Mouse (Mus musculus) hindbrain, embryonic 13.5 days (tissue): Measurements from ENCODE around the gene Vps9d1. TPM values are rescaled to one million over a fixed set of nuclear protein-coding genes. Genes with fewer than 3 reads are reported as not detected.
"Not testable (repeated sequence)": the region's sequence is repeated elsewhere in the genome, so short reads cannot be mapped to it uniquely, and the experiment has no call there.

Experiments
- ATAC-seq: fragments of 200-750 bp; cut with Nextera tagmentation; 2 replicates; pipeline ENCODE4 v1.8.0; 2017; ENCODE audit warnings: moderate TSS enrichment; ENCODE audit not compliant: low FRiP score
- H3K27ac ChIP-seq: fragments of 300-500 bp; sonication (generic); 2 replicates; pipeline ENCODE4 v1.5.1; 2015; ENCODE audit warnings: inconsistent platforms, mild to moderate bottlenecking, moderate library complexity
- H3K27me3 ChIP-seq: fragments of 300-500 bp; sonication (generic); 2 replicates; pipeline ENCODE4 v1.6.1; 2015; ENCODE audit warnings: mild to moderate bottlenecking, inconsistent platforms
- H3K36me3 ChIP-seq: fragments of 300-500 bp; sonication (generic); 2 replicates; pipeline ENCODE4 v1.6.1; 2015; ENCODE audit warnings: mild to moderate bottlenecking, inconsistent platforms
- H3K4me1 ChIP-seq: fragments of 300-500 bp; sonication (generic); replicated peaks from 2 replicates; pipeline ENCODE4 v1.6.1; 2015; ENCODE audit warnings: inconsistent platforms
- H3K4me2 ChIP-seq: fragments of 300-500 bp; sonication (generic); 2 replicates; pipeline ENCODE4 v1.6.1; 2015; ENCODE audit warnings: inconsistent platforms, mild to moderate bottlenecking, moderate library complexity
- H3K4me3 ChIP-seq: fragments of 300-500 bp; sonication (generic); 2 replicates; pipeline ENCODE4 v1.5.1; 2015; ENCODE audit warnings: mild to moderate bottlenecking, inconsistent platforms
- H3K9ac ChIP-seq: fragments of 300-500 bp; sonication (generic); 2 replicates; pipeline ENCODE4 v1.6.1; 2015; ENCODE audit warnings: mild to moderate bottlenecking, inconsistent platforms
- H3K9me3 ChIP-seq: fragments of 300-500 bp; sonication (generic); 2 replicates; pipeline ENCODE4 v1.6.1; 2016; ENCODE audit warnings: inconsistent platforms
- WGBS: fragments of 180-500 bp; shearing (Covaris S2); methylation state at CpG from one replicate; pipeline ENCODE4 v1.1.7; 2015; 5-methylcytosine and 5-hydroxymethylcytosine counted together
- polyA plus RNA-seq: library from polyadenylated mRNA; unstranded; fragments of >200 nt; fragmentation: Nextera tagmentation; extraction: Ambion mirVana; gene quantifications from 2 replicates; pipeline ENCODE4 v1.2.1, GENCODE M21; 2015

The Vps9d1 gene
- polyA plus RNA-seq, 1 experiment from 2014 or later: 51.1 TPM

GRCm38 (mm10) chr8:123231742-123232141 is 22.4 kb downstream of the Vps9d1 start:
- Histone ChIP-seq H3K9ac (no peak overlapping the region), H3K4me3 (no peak overlapping the region), H3K36me3 (peaks cover 32% of the 10 kb centered on the region), H3K9me3 (no peaks in the 10 kb centered on the region), H3K4me1 (peaks cover 34% of the 10 kb centered on the region), H3K27me3 (peaks cover 39% of the 10 kb centered on the region), H3K27ac (no peak overlapping the region), H3K4me2 (no peak overlapping the region)
- ATAC-seq: no peak
- 67% methylated on average over 5 of the region's 5 CpGs for WGBS

DNA sequence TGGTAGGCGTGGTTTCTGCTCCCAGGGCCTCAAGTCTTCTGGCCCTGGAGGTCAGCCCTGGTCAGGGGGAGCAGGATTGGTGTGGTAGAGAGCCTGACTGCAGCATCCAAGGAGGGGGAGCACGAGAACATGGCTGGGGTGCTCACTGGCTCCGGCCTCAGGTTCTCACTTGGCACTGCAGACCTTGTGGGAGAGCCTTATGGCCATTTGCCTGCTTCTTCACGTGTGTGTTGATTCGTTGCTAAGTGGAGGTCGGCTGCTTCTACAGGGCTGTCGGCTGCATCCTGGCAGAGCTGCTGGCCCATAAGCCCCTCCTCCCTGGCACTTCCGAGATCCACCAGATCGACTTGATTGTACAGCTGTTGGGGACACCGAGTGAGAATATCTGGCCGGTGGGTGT is 23.8 kb downstream of the Vps9d1 start:
- not testable (repeated sequence) for H3K4me2 ChIP-seq, H3K9ac ChIP-seq, H3K27ac ChIP-seq, H3K9me3 ChIP-seq, ATAC-seq, H3K4me3 ChIP-seq
- WGBS: 91% methylated on average over 11 of the region's 11 CpGs
- Histone ChIP-seq H3K27me3 (peaks cover 25% of the 10 kb centered on the region), H3K4me1 (peaks cover 31% of the 10 kb centered on the region), H3K36me3 (peaks cover 38% of the 10 kb centered on the region)

- peaks cover 38% of the 10 kb centered on the region for H3K36me3 ChIP-seq
- H3K27me3 ChIP-seq: peaks cover 6% of the 10 kb centered on the region
- no peak for ATAC-seq
- no peak overlapping the region for H3K4me2 ChIP-seq
- no peak overlapping the region for H3K4me3 ChIP-seq
- H3K9ac ChIP-seq: no peak overlapping the region
- 100% methylated on average over 1 of the region's 1 CpGs for whole genome bisulfite sequencing
- no peak overlapping the region for H3K27ac ChIP-seq
- H3K9me3 ChIP-seq: no peaks in the 10 kb centered on the region
- peaks cover 25% of the 10 kb centered on the region for H3K4me1 ChIP-seq
Measured at GRCm38 (mm10) chr8:123228416-123228815, 25.7 kb downstream of the Vps9d1 start.

GRCm38 (mm10) chr8:123224278-123225266 is 29.6 kb downstream of the Vps9d1 start, which contains the start of gene Cdk10:
Gene Cdk10, plus strand, starts transcription at chr8:123224842.
- H3K36me3 ChIP-seq: peaks cover 31% of the 10 kb centered on the region
- peak within 1 kb of the TSS; percentile 86 for H3K4me3 ChIP-seq
- no peaks in the 10 kb centered on the region for H3K9me3 ChIP-seq
- H3K4me1 ChIP-seq: peaks cover 19% of the 10 kb centered on the region
- H3K9ac ChIP-seq: peak within 1 kb of the TSS; percentile 95
- peak within 1 kb of the TSS; percentile 91 for H3K27ac ChIP-seq
- no peaks in the 10 kb centered on the region for H3K27me3 ChIP-seq
- peak within 1 kb of the TSS; percentile 93 for H3K4me2 ChIP-seq
- peak; percentile 90 for ATAC-seq
- WGBS: 3% methylated on average over 59 of the region's 59 CpGs

DNA sequence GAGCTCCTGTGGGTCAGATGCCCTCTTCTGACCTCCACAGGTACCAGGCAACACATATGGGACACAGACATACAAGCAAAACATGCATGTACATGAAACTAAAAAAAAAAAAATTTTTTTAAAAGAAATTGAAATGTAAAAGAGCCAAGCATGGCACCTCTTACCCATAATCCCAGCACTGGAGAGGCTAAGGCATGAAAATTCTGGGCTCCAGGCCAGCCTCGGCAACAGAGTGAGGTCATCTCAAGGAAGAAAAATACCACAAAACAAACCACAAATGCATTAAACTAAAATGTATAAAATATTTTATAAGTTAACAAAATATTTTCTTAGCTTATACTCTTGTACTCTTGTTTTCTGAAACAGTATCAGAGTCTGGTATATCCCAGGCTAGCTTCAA is 33.2 kb downstream of the Vps9d1 start:
- ATAC-seq: no peak

GRCm38 (mm10) chr8:123215430-123215829 is 38.7 kb downstream of the Vps9d1 start:
- WGBS: 80% methylated on average over 3 of the region's 3 CpGs

More for the DNA sequence above, 33.2 kb downstream of the Vps9d1 start:
- Histone ChIP-seq H3K27ac (no peak overlapping the region), H3K4me1 (peaks cover 17% of the 10 kb centered on the region), H3K9me3 (no peaks in the 10 kb centered on the region), H3K4me2 (no peak overlapping the region), H3K4me3 (no peak overlapping the region), H3K9ac (no peak overlapping the region), H3K36me3 (no peaks in the 10 kb centered on the region), H3K27me3 (no peaks in the 10 kb centered on the region)
- 93% methylated on average over 1 of the region's 1 CpGs for WGBS

DNA sequence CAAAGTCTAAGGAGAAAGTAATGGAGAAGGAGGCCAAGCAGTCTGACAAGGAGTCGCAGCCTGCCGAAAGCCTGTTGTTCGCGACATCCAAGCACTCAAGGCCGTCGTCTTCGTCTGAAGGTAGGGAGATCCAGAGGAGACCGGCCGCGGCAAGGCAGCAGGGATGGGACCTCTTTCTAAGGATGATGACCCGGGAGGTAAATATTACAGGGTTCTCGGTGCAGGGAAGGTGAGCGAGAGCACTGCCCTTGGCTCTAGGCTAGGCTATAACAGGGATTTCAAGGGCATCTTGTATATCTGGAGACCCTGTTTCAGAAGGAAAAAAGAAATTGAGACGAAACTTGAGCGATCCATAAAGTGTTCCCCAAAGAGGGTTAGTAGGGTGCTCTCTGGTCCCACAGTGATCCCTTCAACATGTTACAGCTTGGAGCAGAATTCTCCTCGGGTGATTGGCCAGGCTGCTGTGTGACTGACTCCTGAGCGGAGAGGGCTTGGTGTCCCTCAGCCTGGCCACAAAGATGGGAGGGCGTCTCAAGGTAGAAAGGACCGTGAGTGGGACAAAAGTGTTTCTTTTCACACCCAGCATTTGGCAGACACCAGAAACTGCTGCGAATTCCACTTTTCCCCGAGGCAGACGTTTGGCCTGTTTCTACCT is 40.9 kb downstream of the Vps9d1 start:
- H3K4me2 ChIP-seq: peak overlapping the region; percentile 94
- peak; percentile 28; the same call in 1 of the 2 replicates for ATAC-seq
- 18% methylated on average over 22 of the region's 22 CpGs for whole genome bisulfite sequencing

More at GRCm38 (mm10) chr8:123215430-123215829, 38.7 kb downstream of the Vps9d1 start:
- H3K36me3 ChIP-seq: no peaks in the 10 kb centered on the region
- no peak overlapping the region for H3K9ac ChIP-seq
- H3K4me1 ChIP-seq: peaks cover 26% of the 10 kb centered on the region
- H3K4me2 ChIP-seq: no peak overlapping the region
- ATAC-seq: no peak
- no peaks in the 10 kb centered on the region for H3K27me3 ChIP-seq
- no peak overlapping the region for H3K4me3 ChIP-seq
- H3K27ac ChIP-seq: no peak overlapping the region
- no peaks in the 10 kb centered on the region for H3K9me3 ChIP-seq

GRCm38 (mm10) chr8:123212321-123213117 is 41.6 kb downstream of the Vps9d1 start, which contains the start of the genes Chmp1a and Spata33:
Gene Chmp1a, minus strand, starts transcription at chr8:123212763.
Gene Spata33, plus strand, starts transcription at chr8:123212832.
- H3K4me2 ChIP-seq: peak within 1 kb of the TSS; percentile 94
- no peaks in the 10 kb centered on the region for H3K9me3 ChIP-seq
- peaks cover 26% of the 10 kb centered on the region for H3K4me1 ChIP-seq
- H3K27me3 ChIP-seq: no peaks in the 10 kb centered on the region
- peak; percentile 94 for ATAC-seq
- H3K27ac ChIP-seq: peak within 1 kb of the TSS; percentile 70
- H3K4me3 ChIP-seq: peak within 1 kb of the TSS; percentile 97
- H3K9ac ChIP-seq: peak within 1 kb of the TSS; percentile 99
- H3K36me3 ChIP-seq: peaks cover 28% of the 10 kb centered on the region
- 2% methylated on average over 76 of the region's 76 CpGs for WGBS

More for the DNA sequence above, 40.9 kb downstream of the Vps9d1 start:
- peaks cover 21% of the 10 kb centered on the region for H3K36me3 ChIP-seq
- H3K9me3 ChIP-seq: no peaks in the 10 kb centered on the region
- H3K4me1 ChIP-seq: peaks cover 26% of the 10 kb centered on the region
- peak overlapping the region; percentile 97 for H3K4me3 ChIP-seq
- H3K9ac ChIP-seq: peak overlapping the region; percentile 99
- H3K27me3 ChIP-seq: no peaks in the 10 kb centered on the region
- H3K27ac ChIP-seq: peak overlapping the region; percentile 70

- H3K27ac ChIP-seq: peak overlapping the region; percentile 70
- H3K9ac ChIP-seq: peak overlapping the region; percentile 99
- ATAC-seq: no peak
- H3K9me3 ChIP-seq: no peaks in the 10 kb centered on the region
- H3K4me1 ChIP-seq: peaks cover 26% of the 10 kb centered on the region
- peak overlapping the region; percentile 94 for H3K4me2 ChIP-seq
- peak overlapping the region; percentile 97 for H3K4me3 ChIP-seq
- 52% methylated on average over 10 of the region's 10 CpGs for WGBS
- H3K36me3 ChIP-seq: peaks cover 35% of the 10 kb centered on the region
- H3K27me3 ChIP-seq: no peaks in the 10 kb centered on the region
Measured at GRCm38 (mm10) chr8:123211876-123212275, 42.3 kb downstream of the Vps9d1 start.

- no peak for ATAC-seq
- H3K4me1 ChIP-seq: no peaks in the 10 kb centered on the region
- 95% methylated on average over 3 of the region's 3 CpGs for WGBS
- H3K9me3 ChIP-seq: no peaks in the 10 kb centered on the region
- no peak overlapping the region for H3K4me3 ChIP-seq
- H3K27me3 ChIP-seq: no peaks in the 10 kb centered on the region
- H3K9ac ChIP-seq: no peak overlapping the region
- no peak overlapping the region for H3K4me2 ChIP-seq
- H3K27ac ChIP-seq: no peak overlapping the region
- peaks cover 44% of the 10 kb centered on the region for H3K36me3 ChIP-seq
Measured at GRCm38 (mm10) chr8:123203571-123203970, 50.6 kb downstream of the Vps9d1 start.

GRCm38 (mm10) chr8:123202288-123202687 is 51.9 kb downstream of the Vps9d1 start:
- Histone ChIP-seq H3K4me3 (no peak overlapping the region), H3K9me3 (no peaks in the 10 kb centered on the region), H3K4me1 (no peaks in the 10 kb centered on the region), H3K27me3 (no peaks in the 10 kb centered on the region), H3K36me3 (peaks cover 31% of the 10 kb centered on the region), H3K27ac (no peak overlapping the region), H3K9ac (no peak overlapping the region), H3K4me2 (no peak overlapping the region)
- WGBS: 25% methylated on average over 5 of the region's 5 CpGs
- no peak for ATAC-seq
